Mouse (Mus musculus) ovary, postnatal 36 days (tissue): ENCODE measurements around the gene Hoxa5.

ENCODE experiments used
- DNase-seq: peaks from one replicate; pipeline ENCODE4 v3.0.0; 2022; ENCODE audit warnings: low spot score, mixed read lengths

Gene Hoxa5

GRCm38 (mm10) chr6:52204050-52204752 is at the start of gene Hoxa5:
Hoxa5 (minus strand) TSS chr6:52204587.
- peak; percentile 65 for DNase-seq

- no peak for DNase-seq
Measured at GRCm38 (mm10) chr6:52253511-52254500, 49.4 kb upstream of the Hoxa5 start.

GRCm38 (mm10) chr6:52252775-52253376 is 48.5 kb upstream of the Hoxa5 start:
- DNase-seq, result no peak

GRCm38 (mm10) chr6:52252016-52252774 is 47.8 kb upstream of the Hoxa5 start:
- no peak for DNase-seq

GRCm38 (mm10) chr6:52251177-52251879 is 46.9 kb upstream of the Hoxa5 start:
- DNase-seq, result no peak

- DNase-seq, result no peak
Measured at GRCm38 (mm10) chr6:52249826-52250225, 45.4 kb upstream of the Hoxa5 start.

- no peak for DNase-seq
Measured at GRCm38 (mm10) chr6:52249415-52249738, 45.0 kb upstream of the Hoxa5 start.

GRCm38 (mm10) chr6:52248638-52249414 is 44.4 kb upstream of the Hoxa5 start:
- no peak for DNase-seq

- no peak for DNase-seq
Measured at GRCm38 (mm10) chr6:52247766-52248637, 43.6 kb upstream of the Hoxa5 start.

GRCm38 (mm10) chr6:52246916-52247315 is 42.5 kb upstream of the Hoxa5 start:
- DNase-seq, result no peak

GRCm38 (mm10) chr6:52246403-52246803 is 42.0 kb upstream of the Hoxa5 start:
- DNase-seq, result no peak

- no peak for DNase-seq
Measured at GRCm38 (mm10) chr6:52245757-52246142, 41.4 kb upstream of the Hoxa5 start, which contains the start of gene Hoxa11. Hoxa11 (minus strand) TSS chr6:52245810.

- no peak for DNase-seq
Measured at GRCm38 (mm10) chr6:52245040-52245756, 40.8 kb upstream of the Hoxa5 start.

- DNase-seq, result no peak
Measured at GRCm38 (mm10) chr6:52244471-52245039, 40.2 kb upstream of the Hoxa5 start.

- no peak for DNase-seq
Measured at GRCm38 (mm10) chr6:52243681-52244121, 39.3 kb upstream of the Hoxa5 start.

GRCm38 (mm10) chr6:52242801-52243332 is 38.5 kb upstream of the Hoxa5 start:
- DNase-seq, result no peak

- no peak for DNase-seq
Measured at GRCm38 (mm10) chr6:52241001-52241621, 36.7 kb upstream of the Hoxa5 start.
